14 mouse cellular contexts compared by ENCODE assay signal in genomic region chr6:108785551-108785950, GRCm38 (mm10). TPM values are rescaled to one million over a fixed set of nuclear protein-coding genes. Genes with fewer than 3 reads are reported as not detected.
DNase-seq lines count a peak whose midpoint lies in the region; ATAC-seq and TF ChIP-seq lines count a peak whose summit lies in the region.
"Had no signal": no experiment of that assay in that cellular context is flagged by ENCODE, and none has a peak within 500 bp of the region (broad histone marks: within the 10 kb centered on the region; RNA-seq: fewer than 3 reads in every experiment).

No protein-coding gene starts in this region.

- H3K27ac ChIP-seq in intestine, embryonic 14.5 days (ENCODE audit: low read depth), result no peak overlapping the region
- H3K27ac ChIP-seq in intestine, embryonic 16.5 days (ENCODE audit: low read length), result no peak overlapping the region
- no peak overlapping the region for H3K27ac ChIP-seq in embryonic fibroblast, embryonic 13.5 days (ENCODE audit: insufficient read depth, low read length)
- peak overlapping the region; percentile 30; the same call in 1 of the 2 replicates for H3K27ac ChIP-seq in liver, postnatal 0 days (ENCODE audit: low read depth)

- H3K36me3 ChIP-seq in intestine, embryonic 14.5 days (ENCODE audit: control insufficient read depth, insufficient read depth, low read length), result peaks cover 5% of the 10 kb centered on the region; the same call in 1 of the 2 replicates
- H3K36me3 ChIP-seq in intestine, embryonic 16.5 days (ENCODE audit: control insufficient read depth, insufficient read depth, low read length), result no peaks in the 10 kb centered on the region
- no peaks in the 10 kb centered on the region for H3K36me3 ChIP-seq in liver, postnatal 0 days (replicated peaks; ENCODE audit: insufficient read depth, low read length)

- peak overlapping the region; percentile 89; the same call in 1 of the 2 replicates for H3K4me2 ChIP-seq in intestine, embryonic 14.5 days (ENCODE audit: low read length)
- H3K4me2 ChIP-seq in intestine, embryonic 16.5 days (ENCODE audit: low read depth, low read length), result no peak overlapping the region; the same call in 1 of the 2 replicates
- H3K4me2 ChIP-seq in liver, postnatal 0 days (ENCODE audit: low read depth, low read length), result peak overlapping the region; percentile 85

- no peak for DNase-seq in intestine, embryonic 14.5 days (ENCODE audit: low spot score)
- DNase-seq in ES-CJ7 (ENCODE audit: low read depth, low spot score), result peak; percentile 33
- no peak for DNase-seq in liver, postnatal 0 days
- no peak for DNase-seq in lung, adult 2 months
- no peak for DNase-seq in right cerebral cortex, postnatal 25 days
- DNase-seq: cerebellum, adult 11 months; cerebellum, postnatal 36 days; forebrain, postnatal 0 days; gastrocnemius, postnatal 10 days; heart, postnatal 36 days; kidney, adult 18-20 months had no signal

- TF ChIP-seq EP300 in liver, postnatal 0 days (IDR thresholded peaks at IDR 0.05; ENCODE audit: low read depth), result no peak

- H3K9me3 ChIP-seq in intestine, embryonic 14.5 days (ENCODE audit: control insufficient read depth, low read length), result no peaks in the 10 kb centered on the region
- H3K9me3 ChIP-seq in intestine, embryonic 16.5 days (ENCODE audit: control insufficient read depth, low read length), result no peaks in the 10 kb centered on the region
- no peaks in the 10 kb centered on the region for H3K9me3 ChIP-seq in liver, postnatal 0 days (ENCODE audit: low read length)

- H3K4me1 ChIP-seq in intestine, embryonic 14.5 days (replicated peaks; ENCODE audit: control insufficient read depth, insufficient read depth, low read length), result peaks cover 13% of the 10 kb centered on the region
- H3K4me1 ChIP-seq in intestine, embryonic 16.5 days (ENCODE audit: control insufficient read depth, insufficient read depth, low read length), result peaks cover 19% of the 10 kb centered on the region
- H3K4me1 ChIP-seq in embryonic fibroblast, embryonic 13.5 days (ENCODE audit: control insufficient read depth, insufficient read depth, low read length), result peaks cover 7% of the 10 kb centered on the region
- H3K4me1 ChIP-seq in liver, postnatal 0 days (ENCODE audit: insufficient read depth), result peaks cover 16% of the 10 kb centered on the region
- peaks cover 15% of the 10 kb centered on the region for H3K4me1 ChIP-seq in lung, adult 2 months (ENCODE audit: control insufficient read depth, insufficient read depth, low read length)

- no peak for ATAC-seq in intestine, embryonic 14.5 days (replicated peaks; ENCODE audit: low FRiP score, low TSS enrichment, low read depth)
- no peak for ATAC-seq in intestine, embryonic 16.5 days
- ATAC-seq in liver, postnatal 0 days, result no peak
- ATAC-seq: forebrain, postnatal 0 days had no signal

- no peak for TF ChIP-seq CTCF in embryonic fibroblast, embryonic 13.5 days (IDR thresholded peaks at IDR 0.05; ENCODE audit: borderline replicate concordance, insufficient read depth, low read length)
- TF ChIP-seq CTCF in liver, postnatal 0 days (IDR thresholded peaks at IDR 0.05; ENCODE audit: low read depth), result no peak
- TF ChIP-seq CTCF in lung, adult 2 months (IDR thresholded peaks at IDR 0.05; ENCODE audit: insufficient read depth, low read length), result no peak

- H3K27me3 ChIP-seq in intestine, embryonic 14.5 days (replicated peaks; ENCODE audit: control insufficient read depth, insufficient read depth, low read length), result no peaks in the 10 kb centered on the region
- no peaks in the 10 kb centered on the region for H3K27me3 ChIP-seq in intestine, embryonic 16.5 days (replicated peaks; ENCODE audit: control insufficient read depth, insufficient read depth, low read length)
- no peaks in the 10 kb centered on the region for H3K27me3 ChIP-seq in liver, postnatal 0 days (ENCODE audit: insufficient read depth, low read length)

- WGBS in intestine, embryonic 14.5 days, result 74% methylated on average over 3 of the region's 3 CpGs
- WGBS in intestine, embryonic 16.5 days, result 62% methylated on average over 3 of the region's 3 CpGs
- WGBS in liver, postnatal 0 days (ENCODE audit: insufficient replicate concordance), result 55% methylated on average over 3 of the region's 3 CpGs
- WGBS in lung, adult 2 months, result 69% methylated on average over 3 of the region's 3 CpGs

- no peak overlapping the region for H3K4me3 ChIP-seq in intestine, embryonic 14.5 days (ENCODE audit: low read depth, low read length)
- H3K4me3 ChIP-seq in intestine, embryonic 16.5 days (ENCODE audit: low read length), result no peak overlapping the region
- 0 out of 2 replicates have a peak overlapping the region, but pooled peaks have one; percentile 3 for H3K4me3 ChIP-seq in embryonic fibroblast, embryonic 13.5 days (ENCODE audit: insufficient read depth, low read length)
- no peak overlapping the region for H3K4me3 ChIP-seq in liver, postnatal 0 days (ENCODE audit: low read depth, low read length)
- H3K4me3 ChIP-seq in lung, adult 2 months (replicated peaks; ENCODE audit: extremely low read depth, low read depth, low read length), result no peak overlapping the region

- no peak overlapping the region for H3K9ac ChIP-seq in intestine, embryonic 14.5 days (ENCODE audit: low read length)
- no peak overlapping the region for H3K9ac ChIP-seq in intestine, embryonic 16.5 days (ENCODE audit: low read depth, low read length)
- no peak overlapping the region for H3K9ac ChIP-seq in liver, postnatal 0 days (replicated peaks)
- H3K9ac ChIP-seq: lung, embryonic 14.5 days had no signal

- no peak for TF ChIP-seq POLR2A in embryonic fibroblast, embryonic 13.5 days (IDR thresholded peaks at IDR 0.05; ENCODE audit: low read depth, low read length)
- no peak for TF ChIP-seq POLR2A in lung, adult 2 months (IDR thresholded peaks at IDR 0.05; ENCODE audit: borderline replicate concordance, extremely low read depth, low read depth, low read length)

RNA-seq across cellular contexts. Expression of gene Arl8b, which starts 2.7 kb away (rescaled TPM):
- 73.6 and 81.7 TPM in 2 replicates for polyA plus RNA-seq in intestine, embryonic 14.5 days (2014; fragmentation: Nextera tagmentation; extraction: Ambion mirVana)
- polyA plus RNA-seq in intestine, embryonic 16.5 days (2015; fragmentation: Nextera tagmentation; extraction: Ambion mirVana), result 105 and 110 TPM in 2 replicates
- polyA plus RNA-seq in embryonic fibroblast, embryonic 13.5 days (2011; ENCODE audit: insufficient read length, low read depth, missing spikeins), result 123 and 164 TPM in 2 replicates
- polyA plus RNA-seq in liver, postnatal 0 days (2015; fragmentation: Nextera tagmentation; extraction: Ambion mirVana), result 33.2 and 34.5 TPM in 2 replicates
- 14.5 and 19.4 TPM in 2 replicates for polyA plus RNA-seq in lung, adult 2 months (2012; rRNA removed)

RNA-seq across cellular contexts. Expression of gene Edem1, which starts 42.9 kb away (rescaled TPM):
- 29.5 and 37.9 TPM in 2 replicates for polyA plus RNA-seq in intestine, embryonic 14.5 days (2014; fragmentation: Nextera tagmentation; extraction: Ambion mirVana)
- polyA plus RNA-seq in intestine, embryonic 16.5 days (2015; fragmentation: Nextera tagmentation; extraction: Ambion mirVana), result 28.9 and 42.9 TPM in 2 replicates
- polyA plus RNA-seq in embryonic fibroblast, embryonic 13.5 days (2011; ENCODE audit: insufficient read length, low read depth, missing spikeins), result 107 and 120 TPM in 2 replicates
- polyA plus RNA-seq in liver, postnatal 0 days (2015; fragmentation: Nextera tagmentation; extraction: Ambion mirVana), result 23.1 and 25.7 TPM in 2 replicates
- 18.4 and 18.5 TPM in 2 replicates for polyA plus RNA-seq in lung, adult 2 months (2012; rRNA removed)
